Mouse (Mus musculus): ENCODE data around the gene Zfp3. TPM values are rescaled to one million over a fixed set of nuclear protein-coding genes. Genes with fewer than 3 reads are reported as not detected.

Zfp3 gene
- total RNA-seq, 1 experiment: 2.1 TPM

GRCm38 (mm10) chr11:70804395-70804794 lies 40.4 kb downstream of the Zfp3 start:
- in situ Hi-C loops (cut with MboI; ENCODE audit: low sequenced_read_pairs in 2 of 2, unreplicated experiment in 2 of 2): no loop called here
- Histone ChIP-seq H3K4me1 (ENCODE audit: control insufficient read depth in 2 of 2, insufficient read depth in 2 of 2, low read length in 2 of 2, poor library complexity in 1 of 2) (peaks cover 0 to 5% of the 10 kb centered on the region in 2 experiments; a peak in 1 of 4 replicates), H3K9ac (ENCODE audit: insufficient read depth, low read depth, low read length, poor library complexity, severe bottlenecking) (no peak overlapping the region), H3K36me3 (ENCODE audit: control insufficient read depth, insufficient read depth, low read length, poor library complexity, severe bottlenecking) (no peaks in the 10 kb centered on the region), H3K27ac (ENCODE audit: insufficient read depth, low read depth, low read length, poor library complexity, severe bottlenecking) (no peak overlapping the region), H3K9me3 (ENCODE audit: control insufficient read depth, insufficient read depth, low read depth, low read length) (no peaks in the 10 kb centered on the region), H3K4me3 (ENCODE audit: insufficient read depth in 1 of 2, low read depth in 1 of 2, low read length in 2 of 2, poor library complexity in 1 of 2, severe bottlenecking in 1 of 2) (no peak overlapping the region)
- TF ChIP-seq MAFK (IDR thresholded peaks at IDR 0.05; ENCODE audit: insufficient read depth, low read depth, low read length) (0 out of 2 replicates have a peak, but pooled peaks have one; percentile 6), CHD2 (IDR thresholded peaks at IDR 0.05; ENCODE audit: low read depth, low read length) (no peak), HCFC1 (IDR thresholded peaks at IDR 0.05; ENCODE audit: borderline replicate concordance, insufficient read depth, low read length) (no peak)
- DNase-seq (ENCODE audit: low read depth, low spot score): no peak

DNA sequence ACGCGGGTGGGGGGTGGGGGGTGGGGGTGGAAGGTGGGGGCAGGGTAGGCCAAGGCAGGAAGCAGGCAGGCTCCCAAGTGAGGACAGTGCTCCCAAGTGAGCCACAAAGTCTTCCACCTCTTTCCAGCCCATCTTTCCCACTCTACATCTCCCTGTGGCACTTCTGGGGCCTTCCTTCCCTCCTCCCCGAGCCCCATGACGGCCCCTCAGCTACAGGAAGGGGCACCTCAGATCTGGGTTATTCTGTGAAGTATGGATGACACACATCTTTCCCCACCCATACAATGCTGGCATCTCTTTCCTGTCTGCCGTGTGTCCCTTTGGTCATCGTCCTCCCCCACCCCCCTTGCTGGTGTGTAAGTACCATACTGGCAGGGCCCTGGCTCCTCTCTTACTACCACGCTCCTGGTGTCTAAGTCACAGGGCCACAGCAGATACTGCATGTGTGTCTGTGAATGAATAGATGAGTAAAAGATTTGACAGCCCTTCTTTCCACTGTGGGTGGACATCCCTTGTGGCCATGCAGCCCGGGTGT lies 41.7 kb downstream of the Zfp3 start:
- no peak overlapping the region for H3K9ac ChIP-seq (ENCODE audit: insufficient read depth, low read depth, low read length, poor library complexity, severe bottlenecking)
- in situ Hi-C loops (cut with MboI; ENCODE audit: low sequenced_read_pairs in 2 of 2, unreplicated experiment in 2 of 2): no loop called here
- TF ChIP-seq MAFK (IDR thresholded peaks at IDR 0.05; ENCODE audit: insufficient read depth, low read depth, low read length) (no peak), HCFC1 (IDR thresholded peaks at IDR 0.05; ENCODE audit: borderline replicate concordance, insufficient read depth, low read length) (no peak), ZNF384 (IDR thresholded peaks at IDR 0.05; ENCODE audit: low read depth, low read length) (no peak), ZC3H11A (IDR thresholded peaks at IDR 0.05; ENCODE audit: borderline replicate concordance, low read depth, low read length) (no peak), CHD2 (IDR thresholded peaks at IDR 0.05; ENCODE audit: low read depth, low read length) (no peak)
- H3K27ac ChIP-seq (ENCODE audit: insufficient read depth, low read depth, low read length, poor library complexity, severe bottlenecking): no peak overlapping the region
- no peaks in the 10 kb centered on the region for H3K9me3 ChIP-seq (ENCODE audit: control insufficient read depth, insufficient read depth, low read depth, low read length)
- peaks cover 0 to 2% of the 10 kb centered on the region in 2 experiments; a peak in 1 of 4 replicates for H3K4me1 ChIP-seq (ENCODE audit: control insufficient read depth in 2 of 2, insufficient read depth in 2 of 2, low read length in 2 of 2, poor library complexity in 1 of 2)
- no peak overlapping the region for H3K4me3 ChIP-seq (ENCODE audit: insufficient read depth in 1 of 2, low read depth in 1 of 2, low read length in 2 of 2, poor library complexity in 1 of 2, severe bottlenecking in 1 of 2)
- no peaks in the 10 kb centered on the region for H3K36me3 ChIP-seq (ENCODE audit: control insufficient read depth, insufficient read depth, low read length, poor library complexity, severe bottlenecking)
- DNase-seq (ENCODE audit: low read depth, low spot score): no peak

- no peak overlapping the region for H3K4me3 ChIP-seq (ENCODE audit: insufficient read depth in 1 of 2, low read depth in 1 of 2, low read length in 2 of 2, poor library complexity in 1 of 2, severe bottlenecking in 1 of 2)
- H3K36me3 ChIP-seq (ENCODE audit: control insufficient read depth, insufficient read depth, low read length, poor library complexity, severe bottlenecking): no peaks in the 10 kb centered on the region
- H3K9ac ChIP-seq (ENCODE audit: insufficient read depth, low read depth, low read length, poor library complexity, severe bottlenecking): no peak overlapping the region
- TF ChIP-seq HCFC1 (IDR thresholded peaks at IDR 0.05; ENCODE audit: borderline replicate concordance, insufficient read depth, low read length) (no peak), CHD2 (IDR thresholded peaks at IDR 0.05; ENCODE audit: low read depth, low read length) (no peak), MAFK (IDR thresholded peaks at IDR 0.05; ENCODE audit: insufficient read depth, low read depth, low read length) (no peak)
- peaks cover 0 to 2% of the 10 kb centered on the region in 2 experiments; a peak in 1 of 4 replicates for H3K4me1 ChIP-seq (ENCODE audit: control insufficient read depth in 2 of 2, insufficient read depth in 2 of 2, low read length in 2 of 2, poor library complexity in 1 of 2)
- no peak for DNase-seq (ENCODE audit: low read depth, low spot score)
- no peak overlapping the region for H3K27ac ChIP-seq (ENCODE audit: insufficient read depth, low read depth, low read length, poor library complexity, severe bottlenecking)
- no peaks in the 10 kb centered on the region for H3K9me3 ChIP-seq (ENCODE audit: control insufficient read depth, insufficient read depth, low read depth, low read length)
- in situ Hi-C loops (cut with MboI; ENCODE audit: low sequenced_read_pairs in 2 of 2, unreplicated experiment in 2 of 2): no loop called here
These were observed 42.7 kb downstream of the Zfp3 start for GRCm38 (mm10) chr11:70806697-70807096.

DNA sequence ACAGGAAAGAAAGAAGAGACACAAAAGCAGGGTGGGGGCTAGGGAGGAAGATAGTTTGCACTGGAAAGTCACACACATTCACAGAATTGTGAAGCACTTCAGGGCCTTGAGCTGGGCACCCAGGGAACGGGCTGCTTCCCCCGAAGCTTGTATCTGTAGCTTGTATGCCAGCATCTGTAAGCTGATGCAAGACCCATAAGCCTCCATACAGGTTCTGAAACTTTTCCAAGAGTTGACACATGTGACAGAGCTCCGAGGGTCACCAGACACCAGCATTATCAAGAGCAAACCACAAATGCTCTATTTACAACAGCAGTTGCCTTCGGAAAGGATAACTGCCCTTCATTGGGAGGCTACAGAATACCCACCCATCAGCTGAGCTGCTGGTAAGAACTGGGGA lies 43.6 kb downstream of the Zfp3 start:
- Histone ChIP-seq H3K4me3 (ENCODE audit: insufficient read depth in 1 of 2, low read depth in 1 of 2, low read length in 2 of 2, poor library complexity in 1 of 2, severe bottlenecking in 1 of 2) (no peak overlapping the region), H3K36me3 (ENCODE audit: control insufficient read depth, insufficient read depth, low read length, poor library complexity, severe bottlenecking) (no peaks in the 10 kb centered on the region), H3K4me1 (ENCODE audit: control insufficient read depth in 2 of 2, insufficient read depth in 2 of 2, low read length in 2 of 2, poor library complexity in 1 of 2) (peaks cover 0 to 2% of the 10 kb centered on the region in 2 experiments; a peak in 1 of 4 replicates), H3K9me3 (ENCODE audit: control insufficient read depth, insufficient read depth, low read depth, low read length) (no peaks in the 10 kb centered on the region), H3K27ac (ENCODE audit: insufficient read depth, low read depth, low read length, poor library complexity, severe bottlenecking) (no peak overlapping the region), H3K9ac (ENCODE audit: insufficient read depth, low read depth, low read length, poor library complexity, severe bottlenecking) (no peak overlapping the region)
- in situ Hi-C loops (cut with MboI; ENCODE audit: low sequenced_read_pairs in 2 of 2, unreplicated experiment in 2 of 2): no loop called here
- no peak for DNase-seq (ENCODE audit: low read depth, low spot score)
- TF ChIP-seq ZNF384 (IDR thresholded peaks at IDR 0.05; ENCODE audit: low read depth, low read length): no peak
- no peak for TF ChIP-seq CHD2 (IDR thresholded peaks at IDR 0.05; ENCODE audit: low read depth, low read length)
- TF ChIP-seq ZC3H11A (IDR thresholded peaks at IDR 0.05; ENCODE audit: borderline replicate concordance, low read depth, low read length): no peak

DNA sequence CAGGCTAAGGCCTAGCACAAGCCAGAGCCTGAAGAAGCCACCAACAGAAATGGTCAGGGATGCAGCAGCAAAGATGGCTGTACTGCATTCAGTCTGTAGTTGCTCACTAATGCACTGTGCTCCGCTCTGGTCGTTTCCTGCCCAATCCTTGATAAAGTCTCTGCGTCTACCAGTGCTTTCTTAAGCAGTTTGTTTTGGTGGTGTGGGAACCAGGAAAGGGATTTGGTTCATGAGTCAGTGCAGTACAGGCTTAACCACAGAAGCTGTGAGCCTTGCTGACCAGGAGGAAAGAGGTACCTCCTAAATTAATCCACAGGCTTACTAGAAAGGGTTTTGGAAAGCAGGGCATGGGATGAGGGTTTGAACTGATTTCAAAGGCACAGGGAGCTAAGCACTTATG lies 44.1 kb downstream of the Zfp3 start:
- no peak overlapping the region for H3K4me3 ChIP-seq (ENCODE audit: insufficient read depth in 1 of 2, low read depth in 1 of 2, low read length in 2 of 2, poor library complexity in 1 of 2, severe bottlenecking in 1 of 2)
- in situ Hi-C loops (cut with MboI; ENCODE audit: low sequenced_read_pairs in 2 of 2, unreplicated experiment in 2 of 2): no loop called here

More for the DNA sequence above, 44.1 kb downstream of the Zfp3 start:
- Histone ChIP-seq H3K36me3 (ENCODE audit: control insufficient read depth, insufficient read depth, low read length, poor library complexity, severe bottlenecking) (no peaks in the 10 kb centered on the region), H3K4me1 (ENCODE audit: control insufficient read depth in 2 of 2, insufficient read depth in 2 of 2, low read length in 2 of 2, poor library complexity in 1 of 2) (peaks cover 0 to 2% of the 10 kb centered on the region in 2 experiments; a peak in 1 of 4 replicates), H3K9me3 (ENCODE audit: control insufficient read depth, insufficient read depth, low read depth, low read length) (no peaks in the 10 kb centered on the region), H3K27ac (ENCODE audit: insufficient read depth, low read depth, low read length, poor library complexity, severe bottlenecking) (no peak overlapping the region), H3K9ac (ENCODE audit: insufficient read depth, low read depth, low read length, poor library complexity, severe bottlenecking) (no peak overlapping the region)
- TF ChIP-seq ZC3H11A (IDR thresholded peaks at IDR 0.05; ENCODE audit: borderline replicate concordance, low read depth, low read length) (no peak), HCFC1 (IDR thresholded peaks at IDR 0.05; ENCODE audit: borderline replicate concordance, insufficient read depth, low read length) (no peak), ZNF384 (IDR thresholded peaks at IDR 0.05; ENCODE audit: low read depth, low read length) (no peak), MAFK (IDR thresholded peaks at IDR 0.05; ENCODE audit: insufficient read depth, low read depth, low read length) (no peak), CHD2 (IDR thresholded peaks at IDR 0.05; ENCODE audit: low read depth, low read length) (no peak)
- no peak for DNase-seq (ENCODE audit: low read depth, low spot score)
